In genomic region chr2:127990856-127991479, GRCm38 (mm10) we compare ENCODE assay signal across 9 mouse cellular contexts.
DNase-seq lines count a peak whose midpoint lies in the region; ATAC-seq lines count a peak whose summit lies in the region.
"Had no signal": no experiment of that assay in that cellular context is flagged by ENCODE, and none has a peak within 500 bp of the region (broad histone marks: within the 10 kb centered on the region; RNA-seq: fewer than 3 reads in every experiment).

No protein-coding gene starts in this region.

- H3K9me3 ChIP-seq in kidney, embryonic 14.5 days (ENCODE audit: control insufficient read depth, low read length) = no peaks in the 10 kb centered on the region

- H3K4me1 ChIP-seq in kidney, embryonic 14.5 days (ENCODE audit: control insufficient read depth, insufficient read depth, low read length) = no peaks in the 10 kb centered on the region

- H3K36me3 ChIP-seq in kidney, embryonic 14.5 days (ENCODE audit: control insufficient read depth, insufficient read depth, low read length) = no peaks in the 10 kb centered on the region

- no peak for ATAC-seq in kidney, embryonic 14.5 days (ENCODE audit: low FRiP score, low TSS enrichment)
- no peak for ATAC-seq in megakaryocyte progenitor cell, adult 5-6 weeks (replicated peaks; ENCODE audit: poor library complexity)

- peak; percentile 6 for DNase-seq in kidney, adult 18-20 months
- DNase-seq in adipocyte (ENCODE audit: low spot score) = peak; percentile 14
- peak; percentile 45 to 60 for DNase-seq in heart, adult 9 months (ENCODE audit: low spot score in 2 of 2)
- DNase-seq in lung, adult 18-20 months = peak; percentile 47 to 75
- DNase-seq in spleen, postnatal 10 days (ENCODE audit: low spot score in 2 of 2) = no peak
- DNase-seq in layer of hippocampus, postnatal 14 days (ENCODE audit: low spot score in 2 of 2) = no peak
- DNase-seq: right cerebral cortex, postnatal 14 days had no signal

- 52% methylated on average over 6 of the region's 6 CpGs for WGBS in kidney, embryonic 14.5 days

- no peak overlapping the region for H3K9ac ChIP-seq in kidney, embryonic 14.5 days (ENCODE audit: low read depth, low read length)

- H3K4me3 ChIP-seq in kidney, embryonic 14.5 days (ENCODE audit: low read length) = no peak overlapping the region

- H3K27ac ChIP-seq in kidney, embryonic 14.5 days (ENCODE audit: low read depth, low read length) = no peak overlapping the region

- H3K4me2 ChIP-seq in kidney, embryonic 14.5 days (replicated peaks; ENCODE audit: low read depth, low read length) = no peak overlapping the region

- no peaks in the 10 kb centered on the region for H3K27me3 ChIP-seq in kidney, embryonic 14.5 days (ENCODE audit: control insufficient read depth, insufficient read depth, low read length)

Comparison
In these comparisons a context has a peak if more than half of its experiments do, and no peak if none do; other contexts are left out.
1. DNase-seq: peak in kidney, adult 18-20 months (single experiment), adipocyte (single experiment), heart, adult 9 months (2 of 2) and lung, adult 18-20 months (2 of 2); none in spleen, postnatal 10 days (0 of 2) and layer of hippocampus, postnatal 14 days (0 of 2).